Mouse (Mus musculus): ENCODE data around the gene Rbm47.

DNA sequence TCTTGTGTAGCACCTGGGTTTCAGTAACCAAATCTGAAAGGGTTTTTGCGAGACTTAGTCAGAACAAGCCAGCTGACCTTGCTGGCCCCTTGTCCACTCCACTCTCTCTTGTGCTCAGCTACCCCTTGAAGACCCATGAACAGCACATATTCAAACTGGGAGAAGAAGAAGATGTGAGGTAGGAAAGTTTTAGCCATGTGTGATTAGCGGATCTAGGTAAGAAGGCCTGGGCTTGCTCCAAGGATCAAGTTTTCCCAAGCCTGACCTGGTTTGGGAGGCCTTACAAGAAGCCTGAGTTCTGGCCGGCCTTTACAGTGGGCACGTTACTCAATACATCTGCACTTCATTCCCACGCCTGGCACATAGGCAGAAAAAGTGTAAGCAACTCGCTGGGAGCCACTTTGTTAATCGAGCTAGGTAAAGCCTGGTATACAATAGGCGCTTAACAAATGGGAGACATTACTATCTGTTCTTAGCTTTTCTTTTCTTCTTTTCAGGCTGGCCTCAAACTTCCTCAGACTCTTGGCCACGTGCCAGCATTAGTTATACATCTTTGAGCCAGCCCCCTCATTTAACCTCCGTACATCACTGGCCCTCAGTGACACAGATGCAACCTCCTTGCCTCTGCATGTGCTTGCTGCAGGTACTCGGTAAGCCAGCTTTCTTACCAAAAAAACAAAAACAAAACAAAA lies 37.6 kb downstream of the Rbm47 start:
- TF ChIP-seq CTCF (IDR thresholded peaks at IDR 0.05; ENCODE audit: control insufficient read depth, insufficient read depth, insufficient replicate concordance, low read depth, low read length) = no peak
- TF ChIP-seq POLR2A (IDR thresholded peaks at IDR 0.05; ENCODE audit: control insufficient read depth, low read depth, low read length) = no peak
